Mouse (Mus musculus) embryonic facial prominence, embryonic 11.5 days (tissue): ENCODE results near the gene Tsfm. TPM values are rescaled to one million over a fixed set of nuclear protein-coding genes. Genes with fewer than 3 reads are reported as not detected.

Experiments used
- ATAC-seq: fragments of 200-750 bp; cut with Nextera tagmentation; replicated peaks from 2 replicates; pipeline ENCODE4 v1.8.0; 2017; ENCODE audit warnings: low read depth; ENCODE audit not compliant: insufficient number of reproducible peaks, low FRiP score, low TSS enrichment
- DNase-seq: peaks from one replicate; pipeline ENCODE4 v3.0.0-alpha.2; 2015; ENCODE audit warnings: low spot score
- H3K27ac ChIP-seq: fragments of 300-500 bp; sonication (generic); replicated peaks from 2 replicates; pipeline ENCODE4 v1.5.1; 2014; ENCODE audit warnings: mild to moderate bottlenecking, low read depth, low read length, control low read depth
- H3K27me3 ChIP-seq: fragments of 300-500 bp; sonication (generic); 2 replicates; pipeline ENCODE4 v1.6.1; 2014; ENCODE audit warnings: mild to moderate bottlenecking, low read length, moderate library complexity, mixed read lengths; ENCODE audit not compliant: control insufficient read depth, insufficient read depth
- H3K36me3 ChIP-seq: fragments of 300-500 bp; sonication (generic); replicated peaks from 2 replicates; pipeline ENCODE4 v1.6.1; 2014; ENCODE audit warnings: low read depth, mild to moderate bottlenecking, low read length, moderate library complexity, mixed read lengths; ENCODE audit not compliant: control insufficient read depth, insufficient read depth
- H3K4me1 ChIP-seq: fragments of 300-500 bp; sonication (generic); 2 replicates; pipeline ENCODE4 v1.6.1; 2014; ENCODE audit warnings: low read length, mixed read lengths; ENCODE audit not compliant: control insufficient read depth, insufficient read depth
- H3K4me2 ChIP-seq: fragments of 300-500 bp; sonication (generic); 2 replicates; pipeline ENCODE4 v1.6.1; 2014; ENCODE audit warnings: low read depth, mild to moderate bottlenecking, control low read depth, low read length, moderate library complexity
- H3K4me3 ChIP-seq: fragments of 300-500 bp; sonication (generic); 2 replicates; pipeline ENCODE4 v1.5.1; 2014; ENCODE audit warnings: low read depth, low read length, control low read depth
- H3K9ac ChIP-seq: fragments of 300-500 bp; sonication (generic); replicated peaks from 2 replicates; pipeline ENCODE4 v1.6.1; 2014; ENCODE audit warnings: mild to moderate bottlenecking, control low read depth, low read length
- H3K9me3 ChIP-seq: fragments of 300-500 bp; sonication (generic); replicated peaks from 2 replicates; pipeline ENCODE4 v1.6.1; 2016; ENCODE audit warnings: mild to moderate bottlenecking, low read length, inconsistent platforms, mixed read lengths; ENCODE audit not compliant: control insufficient read depth
- WGBS: fragments of 180-500 bp; shearing (Covaris S2); extraction: QIAGEN DNeasy Blood & Tissue Kit; methylation state at CpG from one replicate; pipeline ENCODE4 v1.1.7; 2014; 5-methylcytosine and 5-hydroxymethylcytosine counted together
- polyA plus RNA-seq: library from polyadenylated mRNA; unstranded; fragments of >200 nt; fragmentation: Nextera tagmentation; extraction: Ambion mirVana; gene quantifications from 2 replicates; pipeline ENCODE4 v1.2.1, GENCODE M21; 2014

Tsfm gene
- polyA plus RNA-seq, 1 experiment from 2014 or later = 88.5 TPM

DNA sequence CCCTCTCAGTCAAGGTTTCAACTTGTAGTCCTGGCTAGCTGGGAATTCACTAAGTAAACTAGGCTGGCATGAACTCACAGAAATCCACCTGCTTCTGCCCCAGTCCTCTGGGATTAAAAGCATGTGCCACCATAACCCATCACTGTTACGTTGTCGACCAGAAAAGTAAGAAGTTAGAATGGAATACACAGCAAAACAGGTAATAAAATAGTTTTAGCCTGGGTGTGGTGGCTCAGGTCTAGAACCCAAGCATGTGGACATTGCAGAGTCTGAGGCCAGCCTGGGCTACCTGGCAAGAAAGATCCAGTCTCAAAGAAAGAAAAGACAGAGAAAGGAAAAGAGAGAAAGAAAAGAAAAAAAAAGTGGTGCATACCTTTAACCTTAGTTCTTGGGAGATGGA is 30.9 kb upstream of the Tsfm start:
- peaks cover 16% of the 10 kb centered on the region for H3K36me3 ChIP-seq
- H3K4me3 ChIP-seq = no peak overlapping the region
- H3K9me3 ChIP-seq = no peaks in the 10 kb centered on the region
- H3K27me3 ChIP-seq = peaks cover 12% of the 10 kb centered on the region
- peaks cover 2% of the 10 kb centered on the region; the same call in 1 of the 2 replicates for H3K4me1 ChIP-seq
- H3K27ac ChIP-seq = no peak overlapping the region
- no peak for ATAC-seq
- no peak overlapping the region for H3K4me2 ChIP-seq
- no peak for DNase-seq
- WGBS = 67% methylated on average over 2 of the region's 2 CpGs
- H3K9ac ChIP-seq = no peak overlapping the region

DNA sequence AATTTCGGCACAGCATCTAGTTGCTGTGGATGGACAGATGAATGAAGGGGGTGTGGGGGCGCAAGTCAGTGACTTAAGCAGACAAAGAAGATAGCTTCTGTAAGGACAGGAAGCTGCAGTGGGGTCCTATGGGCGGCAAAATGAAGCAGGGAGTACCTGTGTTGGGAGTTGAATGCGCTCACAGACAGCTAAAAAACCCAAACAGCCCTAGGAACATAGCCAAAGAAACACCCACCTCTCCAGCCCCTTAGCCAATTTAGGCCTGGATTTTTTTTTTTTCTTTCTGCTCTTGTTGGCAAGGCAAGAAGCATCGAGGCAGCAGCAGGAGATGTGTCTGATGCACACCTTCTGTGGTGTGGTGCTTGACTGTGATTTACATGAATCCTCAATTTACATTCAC is 30.4 kb upstream of the Tsfm start:
- H3K4me3 ChIP-seq = no peak overlapping the region
- H3K9me3 ChIP-seq = no peaks in the 10 kb centered on the region
- H3K36me3 ChIP-seq = peaks cover 13% of the 10 kb centered on the region
- H3K27me3 ChIP-seq = peaks cover 12% of the 10 kb centered on the region
- ATAC-seq (no peak), DNase-seq (no peak)
- H3K9ac ChIP-seq = no peak overlapping the region
- 36% methylated on average over 5 of the region's 5 CpGs for WGBS
- 0 out of 2 replicates have a peak, but pooled peaks cover 2% of the 10 kb centered on the region for H3K4me1 ChIP-seq
- H3K27ac ChIP-seq = no peak overlapping the region
- H3K4me2 ChIP-seq = no peak overlapping the region

DNA sequence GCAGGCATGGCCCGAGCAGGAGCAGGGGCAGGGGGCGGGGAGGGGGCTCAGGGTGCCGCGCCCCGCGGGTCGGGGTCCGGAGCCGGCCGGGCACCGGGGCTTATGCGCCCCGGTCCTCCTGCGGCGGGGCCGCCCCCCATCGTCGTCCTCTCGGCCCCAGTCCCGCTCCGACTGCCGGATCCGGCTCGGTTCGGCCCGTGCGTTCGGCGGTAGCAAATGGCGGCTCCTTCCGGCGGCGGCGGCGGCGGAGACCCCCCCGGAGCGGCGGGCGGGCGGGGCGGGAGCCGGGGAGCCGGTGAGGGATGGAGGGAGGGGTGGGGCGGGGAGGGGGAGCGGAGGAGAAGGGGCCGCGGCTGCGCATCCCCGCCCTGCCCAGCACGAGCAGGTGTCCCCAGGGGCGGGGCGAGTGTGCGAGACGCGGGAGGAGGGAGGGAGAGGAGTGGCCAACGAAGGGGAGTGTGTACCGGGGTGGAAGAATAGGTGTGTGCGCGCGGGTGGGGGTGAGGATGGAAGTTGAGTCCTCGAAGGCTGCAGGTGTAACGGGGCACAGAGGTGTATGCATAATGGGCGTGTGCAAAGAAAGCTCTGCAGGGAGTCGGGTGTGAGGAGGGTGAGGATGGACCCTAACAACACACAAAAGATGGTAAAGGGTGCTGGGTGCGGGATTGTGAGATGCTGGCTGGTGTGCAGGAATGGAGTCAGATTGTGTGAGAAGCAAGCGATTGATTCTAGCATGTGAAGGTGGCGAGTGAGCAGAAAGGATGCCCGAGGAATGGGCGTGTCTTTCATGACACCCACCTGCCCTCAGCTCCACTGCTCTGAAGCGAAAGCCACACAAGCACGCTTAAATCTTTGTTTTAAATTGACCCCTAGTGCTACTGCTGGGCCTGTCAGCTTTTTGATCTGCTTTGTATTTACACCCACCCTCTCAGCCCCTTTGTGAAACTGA is 29.6 kb upstream of the Tsfm start, which contains the start of gene March9:
March9 (minus strand) TSS at position 217 of the 949 bp plus-strand sequence.
- Histone ChIP-seq H3K4me3 (peak within 1 kb of the TSS; percentile 85), H3K9ac (peak within 1 kb of the TSS; percentile 84), H3K36me3 (peaks cover 8% of the 10 kb centered on the region), H3K27ac (peak within 1 kb of the TSS; percentile 56; the same call in 1 of the 2 replicates), H3K4me2 (peak within 1 kb of the TSS; percentile 98), H3K4me1 (0 out of 2 replicates have a peak, but pooled peaks cover 2% of the 10 kb centered on the region), H3K27me3 (peaks cover 12% of the 10 kb centered on the region), H3K9me3 (no peaks in the 10 kb centered on the region)
- peak; percentile 81 for DNase-seq
- ATAC-seq = peak; percentile 3; the same call in 1 of the 2 replicates
- 1% methylated on average over 67 of the region's 72 CpGs for WGBS

DNA sequence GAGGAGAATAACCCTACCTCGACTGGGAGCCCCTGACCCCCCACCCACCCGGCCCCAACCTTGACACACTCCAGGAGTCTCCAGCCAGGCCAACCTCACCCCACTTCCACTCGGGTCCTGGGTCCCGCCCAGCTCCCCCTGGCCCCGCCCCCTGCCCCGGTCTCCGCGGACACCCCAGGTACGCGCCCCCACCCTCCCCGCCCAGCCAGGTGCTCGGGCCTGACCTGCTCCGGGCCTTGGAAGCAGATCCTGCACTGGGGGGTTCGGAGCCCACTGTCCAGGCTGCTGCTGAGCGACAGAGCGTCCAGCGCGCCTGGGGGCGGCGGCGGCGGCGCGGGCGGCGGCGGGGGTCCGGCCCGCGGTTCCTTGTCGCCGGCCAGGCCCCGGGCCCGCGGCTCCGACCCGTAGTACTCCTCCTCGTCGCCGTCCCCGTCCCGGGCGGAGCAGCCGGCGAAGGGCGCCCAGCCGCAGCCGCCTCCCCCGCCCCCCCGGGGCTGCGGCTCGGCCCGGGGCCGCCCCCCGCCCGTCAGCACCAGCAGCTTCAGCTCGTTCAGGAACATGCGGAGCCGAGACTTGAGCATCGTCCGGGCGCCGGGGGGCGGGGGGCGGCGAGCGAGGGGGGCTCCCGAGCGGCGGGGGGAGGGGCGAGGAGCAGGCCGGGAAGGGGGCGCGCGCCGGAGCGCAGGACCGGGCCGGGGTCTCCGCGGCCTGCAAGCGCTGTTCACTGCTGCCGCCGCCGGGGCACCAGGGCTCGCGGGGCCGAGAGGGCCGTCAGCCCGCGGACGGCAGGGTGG is 28.7 kb upstream of the Tsfm start:
- under 1% methylated on average over 42 of the region's 92 CpGs for WGBS
- DNase-seq = peak; percentile 34
- peak overlapping the region; percentile 98 for H3K4me2 ChIP-seq
- no peaks in the 10 kb centered on the region for H3K9me3 ChIP-seq
- 0 out of 2 replicates have a peak, but pooled peaks have one; percentile 1 for ATAC-seq
- peak overlapping the region; percentile 56; the same call in 1 of the 2 replicates for H3K27ac ChIP-seq
- peaks cover 12% of the 10 kb centered on the region for H3K27me3 ChIP-seq
- peak overlapping the region; percentile 84 for H3K9ac ChIP-seq
- 0 out of 2 replicates have a peak, but pooled peaks cover 2% of the 10 kb centered on the region for H3K4me1 ChIP-seq
- peaks cover 4% of the 10 kb centered on the region for H3K36me3 ChIP-seq
- H3K4me3 ChIP-seq = peak overlapping the region; percentile 85

DNA sequence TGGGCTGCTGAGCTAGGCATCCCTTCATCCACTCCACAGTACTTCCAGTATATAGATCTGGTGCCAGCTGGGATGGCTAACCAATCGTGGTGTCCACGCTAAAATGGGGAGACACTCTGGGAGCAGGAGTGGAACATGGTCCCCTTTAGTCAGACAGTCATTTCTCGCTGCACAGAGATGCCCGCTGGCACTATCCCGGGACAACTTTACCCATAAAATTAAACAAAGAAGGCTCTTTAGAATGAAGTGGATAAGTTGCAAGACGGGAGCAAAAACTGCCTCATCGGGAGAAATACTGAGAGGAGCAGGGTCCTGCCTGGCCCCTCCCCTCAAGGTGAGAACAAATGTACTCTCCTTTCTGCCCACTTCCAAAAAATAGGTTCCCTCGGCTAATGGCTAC is 28.1 kb upstream of the Tsfm start:
- H3K9ac ChIP-seq = peak overlapping the region; percentile 4; the same call in 1 of the 2 replicates
- DNase-seq (no peak), ATAC-seq (no peak)
- H3K4me2 ChIP-seq = peak overlapping the region; percentile 98
- 0 out of 2 replicates have a peak, but pooled peaks cover 2% of the 10 kb centered on the region for H3K4me1 ChIP-seq
- H3K27ac ChIP-seq = no peak overlapping the region
- peaks cover 12% of the 10 kb centered on the region for H3K27me3 ChIP-seq
- H3K36me3 ChIP-seq = peaks cover 4% of the 10 kb centered on the region
- H3K9me3 ChIP-seq = no peaks in the 10 kb centered on the region
- WGBS = 14% methylated on average over 8 of the region's 8 CpGs
- peak overlapping the region; percentile 85 for H3K4me3 ChIP-seq

DNA sequence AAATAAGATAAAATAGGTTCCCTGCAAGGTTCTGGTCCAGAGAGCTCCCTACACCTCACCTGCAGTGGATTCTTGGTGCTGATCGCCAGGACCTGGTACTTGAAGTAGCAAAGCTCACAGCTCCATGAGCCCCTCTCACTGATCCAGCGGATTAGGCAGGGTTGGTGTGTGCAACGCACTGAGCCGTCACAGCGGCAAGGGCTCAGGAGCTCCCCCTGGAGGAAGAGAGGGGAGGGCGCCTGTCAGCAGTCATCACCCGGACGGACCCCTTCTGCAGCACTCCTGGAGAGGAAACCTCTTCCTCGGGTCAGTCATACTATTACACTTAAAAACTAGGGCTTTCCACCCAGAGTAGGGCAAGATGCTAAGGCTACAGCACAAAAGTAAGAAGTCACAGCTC is 27.5 kb upstream of the Tsfm start:
- Histone ChIP-seq H3K9ac (0 out of 2 replicates have a peak overlapping the region, but pooled peaks have one; percentile 4), H3K36me3 (peaks cover 4% of the 10 kb centered on the region), H3K9me3 (no peaks in the 10 kb centered on the region), H3K27me3 (peaks cover 12% of the 10 kb centered on the region), H3K4me1 (0 out of 2 replicates have a peak, but pooled peaks cover 2% of the 10 kb centered on the region), H3K27ac (no peak overlapping the region), H3K4me2 (peak overlapping the region; percentile 98), H3K4me3 (peak overlapping the region; percentile 85)
- ATAC-seq = 0 out of 2 replicates have a peak, but pooled peaks have one; percentile 24
- peak; percentile 90 for DNase-seq
- 1% methylated on average over 9 of the region's 9 CpGs for WGBS

DNA sequence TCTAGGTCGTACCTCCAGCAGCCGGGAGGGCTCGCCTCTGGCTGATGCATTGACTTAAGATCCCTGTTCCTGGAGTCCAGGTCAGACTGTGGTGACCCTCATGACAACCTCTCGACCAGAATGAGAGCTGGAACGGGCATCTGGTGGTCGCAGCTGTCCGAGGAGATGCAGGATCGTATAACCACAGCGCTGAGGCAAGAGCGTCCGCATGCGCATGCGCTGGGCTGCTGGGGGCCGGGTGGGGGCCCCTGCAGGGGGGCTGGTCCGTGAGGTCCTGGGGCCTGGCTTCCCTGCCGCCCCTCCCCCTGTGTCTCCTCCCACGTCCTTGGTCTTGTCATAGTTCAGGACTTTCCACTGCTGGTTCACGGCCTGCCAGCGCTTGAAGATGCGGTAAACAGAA is 25.9 kb upstream of the Tsfm start:
- Histone ChIP-seq H3K27me3 (peaks cover 12% of the 10 kb centered on the region), H3K4me2 (no peak overlapping the region), H3K9ac (no peak overlapping the region), H3K4me3 (no peak overlapping the region), H3K36me3 (peaks cover 4% of the 10 kb centered on the region), H3K27ac (no peak overlapping the region), H3K9me3 (no peaks in the 10 kb centered on the region), H3K4me1 (0 out of 2 replicates have a peak, but pooled peaks cover 2% of the 10 kb centered on the region)
- DNase-seq (no peak), ATAC-seq (no peak)
- 82% methylated on average over 20 of the region's 20 CpGs for WGBS
